Mouse (Mus musculus): ENCODE measurements around the gene Grap2.

GRCm38 (mm10) chr15:80533274-80533673 is 39.1 kb upstream of the Grap2 start:
- no peak for TF ChIP-seq CTCF (IDR thresholded peaks at IDR 0.05; ENCODE audit: low read depth, low read length)
- TF ChIP-seq GATA2 (IDR thresholded peaks at IDR 0.05; ENCODE audit: borderline replicate concordance, low read depth, low read length), result no peak
- TF ChIP-seq GATA1 (IDR thresholded peaks at IDR 0.05; ENCODE audit: borderline replicate concordance, low read length), result no peak

Measured in G1E (cell line).